Mouse (Mus musculus): Measurements from ENCODE around the gene Mgp. TPM values are rescaled to one million over a fixed set of nuclear protein-coding genes. Genes with fewer than 3 reads are reported as not detected.

The Mgp gene
- polyA plus RNA-seq, 1 experiment = 3,073 TPM

DNA sequence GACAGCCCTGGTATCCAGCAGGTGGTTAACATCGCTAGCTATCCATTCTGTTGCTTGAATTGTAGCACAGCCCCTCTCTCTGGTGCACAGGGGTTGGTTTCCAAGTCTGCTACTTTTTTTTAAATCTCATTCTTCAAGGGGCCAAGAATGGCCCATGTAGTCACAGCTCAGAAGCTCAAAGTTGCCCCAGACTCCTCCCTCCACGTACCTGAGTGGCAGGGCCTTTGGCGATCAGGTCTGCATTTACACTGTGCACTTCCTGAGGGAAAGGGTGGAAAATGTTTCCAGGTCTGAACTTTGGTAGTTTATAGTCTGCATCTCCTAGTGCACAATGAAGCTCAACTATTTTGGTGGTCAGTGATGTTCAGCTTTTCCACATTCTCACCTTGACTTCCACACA is 28.4 kb downstream of the Mgp start:
- DNase-seq = no peak
- no peak for TF ChIP-seq POLR2A (IDR thresholded peaks at IDR 0.05; ENCODE audit: borderline replicate concordance, extremely low read depth, low read depth, low read length)
- TF ChIP-seq CTCF (IDR thresholded peaks at IDR 0.05; ENCODE audit: insufficient read depth, low read length) = no peak
- Histone ChIP-seq H3K4me1 (ENCODE audit: control insufficient read depth, insufficient read depth, low read length) (no peaks in the 10 kb centered on the region; the same call in 1 of the 2 replicates), H3K4me3 (replicated peaks; ENCODE audit: extremely low read depth, low read depth, low read length) (no peak overlapping the region)
- 91% methylated on average over 3 of the region's 3 CpGs for WGBS

- no peak for TF ChIP-seq CTCF (IDR thresholded peaks at IDR 0.05; ENCODE audit: insufficient read depth, low read length)
- no peak for TF ChIP-seq POLR2A (IDR thresholded peaks at IDR 0.05; ENCODE audit: borderline replicate concordance, extremely low read depth, low read depth, low read length)
- Histone ChIP-seq H3K4me3 (replicated peaks; ENCODE audit: extremely low read depth, low read depth, low read length) (no peak overlapping the region), H3K4me1 (ENCODE audit: control insufficient read depth, insufficient read depth, low read length) (no peaks in the 10 kb centered on the region; the same call in 1 of the 2 replicates)
- no peak for DNase-seq
- WGBS = 68% methylated on average over 5 of the region's 5 CpGs
These were observed 29.7 kb downstream of the Mgp start for GRCm38 (mm10) chr6:136845706-136846480.

GRCm38 (mm10) chr6:136844903-136845302 is 30.7 kb downstream of the Mgp start:
- H3K4me1 ChIP-seq (ENCODE audit: control insufficient read depth, insufficient read depth, low read length) = no peaks in the 10 kb centered on the region
- 59% methylated on average over 2 of the region's 2 CpGs for WGBS
- no peak for TF ChIP-seq POLR2A (IDR thresholded peaks at IDR 0.05; ENCODE audit: borderline replicate concordance, extremely low read depth, low read depth, low read length)
- no peak for TF ChIP-seq CTCF (IDR thresholded peaks at IDR 0.05; ENCODE audit: insufficient read depth, low read length)
- no peak overlapping the region for H3K4me3 ChIP-seq (replicated peaks; ENCODE audit: extremely low read depth, low read depth, low read length)
- no peak for DNase-seq

DNA sequence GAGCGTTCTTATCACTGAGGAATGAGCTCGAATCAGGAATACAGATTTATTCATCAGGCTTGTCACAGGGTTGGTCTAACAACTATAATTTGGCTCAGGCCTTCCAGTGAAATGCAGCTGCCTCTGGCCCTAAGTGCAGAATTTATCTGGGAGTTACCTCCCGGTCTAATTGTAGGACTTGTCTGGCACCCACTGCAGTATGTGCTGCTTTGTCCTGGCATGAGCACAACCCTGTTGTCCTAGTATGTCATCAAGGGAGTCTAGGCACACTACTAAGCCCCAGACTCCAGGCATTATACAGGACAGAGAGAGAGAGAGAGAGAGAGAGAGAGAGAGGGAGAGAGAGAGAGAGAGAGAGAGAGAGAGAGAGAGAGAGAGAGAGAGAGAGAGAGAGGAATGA is 38.3 kb downstream of the Mgp start:
- WGBS = 80% methylated on average over 3 of the region's 3 CpGs
- TF ChIP-seq CTCF (IDR thresholded peaks at IDR 0.05; ENCODE audit: insufficient read depth, low read length) (no peak), POLR2A (IDR thresholded peaks at IDR 0.05; ENCODE audit: borderline replicate concordance, extremely low read depth, low read depth, low read length) (no peak)
- no peak overlapping the region for H3K4me3 ChIP-seq (replicated peaks; ENCODE audit: extremely low read depth, low read depth, low read length)
- no peaks in the 10 kb centered on the region for H3K4me1 ChIP-seq (ENCODE audit: control insufficient read depth, insufficient read depth, low read length)
- DNase-seq = no peak

GRCm38 (mm10) chr6:136835352-136835751 is 40.3 kb downstream of the Mgp start, which contains the start of gene Smco3:
Gene Smco3, minus strand, starts transcription at chr6:136835452.
- TF ChIP-seq CTCF (IDR thresholded peaks at IDR 0.05; ENCODE audit: insufficient read depth, low read length) (no peak), POLR2A (IDR thresholded peaks at IDR 0.05; ENCODE audit: borderline replicate concordance, extremely low read depth, low read depth, low read length) (no peak)
- 43% methylated on average over 4 of the region's 4 CpGs for WGBS
- no peak within 1 kb of the TSS for H3K4me3 ChIP-seq (replicated peaks; ENCODE audit: extremely low read depth, low read depth, low read length)
- H3K4me1 ChIP-seq (ENCODE audit: control insufficient read depth, insufficient read depth, low read length) = no peaks in the 10 kb centered on the region
- no peak for DNase-seq

DNA sequence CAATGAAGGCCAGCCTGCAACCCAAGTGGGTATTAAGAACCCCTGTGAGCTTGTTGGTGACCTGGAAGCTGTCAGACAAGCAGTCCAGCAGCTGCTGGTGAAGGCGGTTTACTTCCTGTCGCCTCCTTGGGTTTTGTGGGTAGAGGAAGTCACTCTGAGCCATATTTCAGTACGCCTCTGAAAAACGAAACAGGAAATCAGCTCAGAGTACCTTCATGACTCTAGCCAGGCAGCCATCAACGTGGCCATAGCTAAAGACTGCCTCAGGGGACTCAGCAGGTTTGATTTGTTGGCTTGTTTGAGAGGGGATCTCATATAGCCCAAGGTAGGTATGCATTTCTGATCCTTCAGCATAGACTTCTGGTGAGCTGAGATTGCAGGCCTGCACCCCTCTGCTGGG is 43.9 kb downstream of the Mgp start:
- DNase-seq = no peak
- no peak overlapping the region for H3K4me3 ChIP-seq (replicated peaks; ENCODE audit: extremely low read depth, low read depth, low read length)
- WGBS = 45% methylated on average over 5 of the region's 5 CpGs

DNA sequence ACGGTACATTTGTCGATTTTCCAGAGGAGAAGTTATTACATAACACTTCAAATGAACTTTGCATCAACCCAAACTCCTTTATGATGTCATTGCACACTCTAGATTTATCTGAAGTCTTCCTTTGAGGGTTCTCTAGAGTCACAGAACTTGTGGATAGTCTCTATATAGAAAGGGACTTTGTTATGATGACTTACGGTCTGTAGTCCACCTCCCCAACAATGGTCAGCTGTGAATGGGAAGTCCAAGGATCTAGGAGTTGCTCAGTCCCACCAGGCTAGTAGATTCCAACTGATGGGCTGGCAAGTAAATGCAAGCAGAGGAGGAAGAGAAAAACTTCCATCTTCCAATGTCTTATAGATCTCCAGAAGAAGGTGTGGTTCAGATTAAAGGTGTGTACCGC is 46.9 kb downstream of the Mgp start:
- 34% methylated on average over 4 of the region's 4 CpGs for WGBS
- no peak for DNase-seq
- peak overlapping the region; percentile 45 for H3K4me3 ChIP-seq (replicated peaks; ENCODE audit: extremely low read depth, low read depth, low read length)
- peaks cover 3% of the 10 kb centered on the region for H3K4me1 ChIP-seq (ENCODE audit: control insufficient read depth, insufficient read depth, low read length)
- TF ChIP-seq CTCF (IDR thresholded peaks at IDR 0.05; ENCODE audit: insufficient read depth, low read length) (no peak), POLR2A (IDR thresholded peaks at IDR 0.05; ENCODE audit: borderline replicate concordance, extremely low read depth, low read depth, low read length) (no peak)

More for the DNA sequence above, 43.9 kb downstream of the Mgp start:
- no peak for TF ChIP-seq POLR2A (IDR thresholded peaks at IDR 0.05; ENCODE audit: borderline replicate concordance, extremely low read depth, low read depth, low read length)
- TF ChIP-seq CTCF (IDR thresholded peaks at IDR 0.05; ENCODE audit: insufficient read depth, low read length) = no peak
- peaks cover 3% of the 10 kb centered on the region for H3K4me1 ChIP-seq (ENCODE audit: control insufficient read depth, insufficient read depth, low read length)

DNA sequence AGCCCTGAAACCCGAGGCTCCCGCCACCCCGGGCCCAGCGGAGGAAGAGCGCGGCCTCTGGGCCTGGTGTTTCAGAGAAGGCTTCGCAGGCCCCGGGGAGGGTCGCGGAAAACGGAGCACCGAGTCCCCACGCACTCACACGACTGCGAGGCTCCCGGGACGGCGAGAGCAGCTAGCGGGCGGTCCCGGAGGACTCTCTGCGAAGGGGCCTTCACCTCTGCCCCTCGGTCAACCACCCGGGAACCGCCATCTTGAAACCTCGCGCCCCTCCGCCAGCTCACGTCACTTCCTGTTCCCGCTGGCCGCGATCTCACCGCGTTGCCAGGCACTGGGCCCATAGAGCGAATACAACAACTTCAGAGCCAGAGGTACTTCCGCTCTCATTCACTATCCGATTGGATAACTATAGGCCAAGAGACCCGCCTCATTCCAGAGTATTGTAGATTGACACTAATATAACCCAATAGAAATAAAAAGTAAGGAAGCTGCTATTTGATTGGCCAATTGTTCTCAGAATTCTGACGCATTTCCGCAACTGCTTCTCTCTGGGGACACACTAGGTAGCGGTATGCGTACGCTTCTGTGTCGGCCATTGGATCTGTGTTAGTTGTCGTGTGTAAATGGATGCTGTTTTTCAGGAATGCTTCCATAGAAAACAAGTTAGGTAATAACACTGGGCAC is 47.6 kb downstream of the Mgp start, which contains the start of gene Wbp11:
Gene Wbp11 (minus strand): TSS at position 353 of the 681 bp plus-strand sequence.
- peak within 1 kb of the TSS; percentile 85 for H3K4me3 ChIP-seq (replicated peaks; ENCODE audit: extremely low read depth, low read depth, low read length)

GRCm38 (mm10) chr6:136827516-136827880 is 48.1 kb downstream of the Mgp start, which contains the start of gene BC049715:
Gene BC049715, plus strand, starts transcription at chr6:136827626.
- Histone ChIP-seq H3K4me1 (ENCODE audit: control insufficient read depth, insufficient read depth, low read length) (peaks cover 3% of the 10 kb centered on the region), H3K4me3 (replicated peaks; ENCODE audit: extremely low read depth, low read depth, low read length) (peak within 1 kb of the TSS; percentile 85)
- DNase-seq = no peak
- under 1% methylated on average over 34 of the region's 34 CpGs for WGBS
- TF ChIP-seq POLR2A (IDR thresholded peaks at IDR 0.05; ENCODE audit: borderline replicate concordance, extremely low read depth, low read depth, low read length) = no peak
- no peak for TF ChIP-seq CTCF (IDR thresholded peaks at IDR 0.05; ENCODE audit: insufficient read depth, low read length)

More for the DNA sequence above, 47.6 kb downstream of the Mgp start, which contains the start of gene Wbp11:
- peaks cover 3% of the 10 kb centered on the region for H3K4me1 ChIP-seq (ENCODE audit: control insufficient read depth, insufficient read depth, low read length)
- WGBS = 1% methylated on average over 45 of the region's 45 CpGs
- TF ChIP-seq POLR2A (IDR thresholded peaks at IDR 0.05; ENCODE audit: borderline replicate concordance, extremely low read depth, low read depth, low read length) (peak; percentile 78; the same call in 1 of the 2 replicates), CTCF (IDR thresholded peaks at IDR 0.05; ENCODE audit: insufficient read depth, low read length) (peak; percentile 25; the same call in 1 of the 2 replicates)
- peak; percentile 94 for DNase-seq
